Comparison of ENCODE assay signal across 8 mouse cellular contexts in genomic region chr4:45392572-45392971, GRCm38 (mm10).
"Had no signal": no experiment of that assay in that cellular context is flagged by ENCODE, and none has a peak within 500 bp of the region (broad histone marks: within the 10 kb centered on the region; RNA-seq: fewer than 3 reads in every experiment).

No protein-coding gene starts in this region.

- DNase-seq: left cerebral cortex, postnatal 4 days; right cerebral cortex, postnatal 14 days; thymus, postnatal 14 days had no signal

- H3K9ac ChIP-seq: limb, embryonic 13.5 days; liver, embryonic 14.5 days; midbrain, embryonic 13.5 days; stomach, embryonic 15.5 days had no signal

- H3K4me3 ChIP-seq: limb, embryonic 13.5 days; midbrain, embryonic 13.5 days; stomach, embryonic 15.5 days had no signal

- H3K27ac ChIP-seq: limb, embryonic 13.5 days; liver, embryonic 14.5 days; midbrain, embryonic 13.5 days; stomach, embryonic 15.5 days had no signal

- H3K4me2 ChIP-seq: limb, embryonic 13.5 days; midbrain, embryonic 13.5 days; stomach, embryonic 15.5 days had no signal

- H3K27me3 ChIP-seq: limb, embryonic 13.5 days; midbrain, embryonic 13.5 days; stomach, embryonic 15.5 days had no signal

- H3K4me1 ChIP-seq: limb, embryonic 13.5 days; midbrain, embryonic 13.5 days; stomach, embryonic 15.5 days had no signal

- H3K9me3 ChIP-seq: limb, embryonic 13.5 days; midbrain, embryonic 13.5 days; stomach, embryonic 15.5 days had no signal

- ATAC-seq: intestine, embryonic 16.5 days; midbrain, embryonic 13.5 days had no signal
